Mouse (Mus musculus) E14TG2a.4 (cell line): ENCODE measurements around the gene Nabp1.
A peak's percentile ranks its signal among the peaks of the same experiment; 100 is the strongest.
"Not testable (repeated sequence)": the region's sequence is repeated elsewhere in the genome, so short reads cannot be mapped to it uniquely, and the experiment has no call there.

ENCODE experiments used
- H3K27me3 ChIP-seq: 2 replicates; pipeline ENCODE4 v1.6.1; 2014; ENCODE audit warnings: low read length, control low read depth; ENCODE audit not compliant: insufficient read depth
- H3K36me3 ChIP-seq: 2 replicates; pipeline ENCODE4 v1.6.1; 2014; ENCODE audit warnings: low read length, control low read depth; ENCODE audit not compliant: insufficient read depth
- H3K4me1 ChIP-seq: replicated peaks from 2 replicates; pipeline ENCODE4 v1.6.1; 2014; ENCODE audit warnings: low read depth, low read length, control low read depth
- H3K4me3 ChIP-seq: replicated peaks from 2 replicates; pipeline ENCODE4 v1.5.1; 2014; ENCODE audit warnings: mild to moderate bottlenecking, low read length
- H3K9me3 ChIP-seq: 2 replicates; pipeline ENCODE4 v1.6.1; 2014; ENCODE audit warnings: low read length, control low read depth
- CTCF ChIP-seq: conservative IDR thresholded peaks from 2 replicates; pipeline ENCODE4 v1.5.1; 2014; ENCODE audit warnings: low read length
- NANOG ChIP-seq: IDR thresholded peaks from 2 replicates; pipeline ENCODE4 v1.6.1; 2014; ENCODE audit warnings: borderline replicate concordance, low read length, mixed read lengths
- POU5F1 ChIP-seq: IDR thresholded peaks from 2 replicates; pipeline ENCODE4 v1.6.1; 2014; ENCODE audit warnings: low read length, borderline replicate concordance

Nabp1 gene

DNA sequence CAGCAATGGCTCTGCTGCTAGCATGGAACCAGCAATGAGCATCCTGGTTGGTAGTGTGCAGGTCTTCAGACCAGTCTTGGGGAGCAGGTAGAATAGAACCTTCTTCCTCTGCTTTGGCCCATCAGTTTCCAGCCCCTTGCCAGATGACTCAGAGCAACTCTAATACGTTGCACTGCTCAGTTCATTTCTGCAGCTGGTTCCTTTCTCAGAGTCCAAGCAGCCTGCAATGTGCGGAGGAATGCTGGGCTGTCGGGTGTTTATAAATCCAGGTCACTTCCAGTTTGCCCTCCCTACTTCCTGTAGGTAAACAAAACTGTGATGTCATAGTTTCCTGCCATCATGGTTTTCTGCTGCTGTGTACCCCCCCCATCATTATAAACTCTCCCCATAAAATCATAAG is 21.0 kb downstream of the Nabp1 start:
- Histone ChIP-seq H3K4me1 (peaks cover 5% of the 10 kb centered on the region), H3K36me3 (no peaks in the 10 kb centered on the region), H3K4me3 (no peak overlapping the region), H3K27me3 (0 out of 2 replicates have a peak, but pooled peaks cover 4% of the 10 kb centered on the region), H3K9me3 (no peaks in the 10 kb centered on the region)
- TF ChIP-seq POU5F1 (no peak), CTCF (no peak), NANOG (no peak)

DNA sequence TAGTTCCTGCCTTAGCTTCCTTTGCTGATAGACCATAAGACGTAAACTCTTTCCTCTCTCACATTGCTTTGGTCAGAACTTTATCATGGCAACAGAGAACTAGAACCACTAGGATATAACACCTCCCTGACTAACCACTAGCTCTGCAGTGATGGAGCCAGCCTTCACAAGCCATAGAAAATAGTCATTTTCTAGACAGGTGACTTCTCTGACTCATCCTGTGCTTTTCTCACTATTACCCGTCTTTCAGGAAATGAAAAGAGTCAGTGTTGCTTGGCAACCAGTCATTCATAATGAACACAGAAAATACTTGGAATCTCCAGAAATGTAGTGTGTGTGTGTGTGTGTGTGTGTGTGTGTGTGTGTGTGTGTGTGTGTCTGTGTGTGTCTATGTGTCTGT is 29.4 kb downstream of the Nabp1 start:
- TF ChIP-seq CTCF (no peak), NANOG (no peak), POU5F1 (no peak)
- Histone ChIP-seq H3K27me3 (no peaks in the 10 kb centered on the region), H3K4me3 (no peak overlapping the region), H3K9me3 (peaks cover 7% of the 10 kb centered on the region; the same call in 1 of the 2 replicates), H3K36me3 (no peaks in the 10 kb centered on the region), H3K4me1 (no peaks in the 10 kb centered on the region)

DNA sequence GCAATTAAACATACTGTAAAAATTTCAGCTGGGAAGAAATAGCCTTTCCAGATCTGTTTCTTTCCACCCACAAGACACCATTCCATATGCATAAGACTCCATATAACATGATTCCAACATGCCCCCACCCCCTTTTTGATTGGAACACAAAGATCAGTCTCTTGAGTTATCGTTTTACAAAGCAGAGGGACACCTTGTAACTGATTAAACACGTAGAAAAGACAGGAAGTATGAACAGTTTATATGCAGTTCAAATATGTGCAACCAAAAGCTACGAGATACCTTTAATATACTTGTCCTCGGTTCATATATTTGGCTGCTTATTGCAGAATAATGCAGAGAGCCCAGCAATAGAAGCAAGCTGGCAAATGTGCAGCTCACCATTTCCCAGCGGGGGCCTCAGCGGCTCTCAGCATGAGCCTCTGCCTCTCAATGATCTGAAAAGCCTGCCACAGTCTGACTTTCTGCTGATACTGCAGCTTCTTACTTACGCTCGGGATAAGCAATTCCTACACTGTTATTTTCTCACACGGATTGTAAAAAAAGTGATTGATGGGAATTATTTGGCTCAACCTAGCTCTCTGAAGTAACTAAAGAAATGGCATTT is 32.3 kb downstream of the Nabp1 start:
- Histone ChIP-seq H3K36me3 (no peaks in the 10 kb centered on the region), H3K9me3 (no peaks in the 10 kb centered on the region), H3K4me1 (no peaks in the 10 kb centered on the region), H3K27me3 (no peaks in the 10 kb centered on the region), H3K4me3 (no peak overlapping the region)
- TF ChIP-seq POU5F1 = no peak
- no peak for TF ChIP-seq NANOG
- no peak for TF ChIP-seq CTCF

DNA sequence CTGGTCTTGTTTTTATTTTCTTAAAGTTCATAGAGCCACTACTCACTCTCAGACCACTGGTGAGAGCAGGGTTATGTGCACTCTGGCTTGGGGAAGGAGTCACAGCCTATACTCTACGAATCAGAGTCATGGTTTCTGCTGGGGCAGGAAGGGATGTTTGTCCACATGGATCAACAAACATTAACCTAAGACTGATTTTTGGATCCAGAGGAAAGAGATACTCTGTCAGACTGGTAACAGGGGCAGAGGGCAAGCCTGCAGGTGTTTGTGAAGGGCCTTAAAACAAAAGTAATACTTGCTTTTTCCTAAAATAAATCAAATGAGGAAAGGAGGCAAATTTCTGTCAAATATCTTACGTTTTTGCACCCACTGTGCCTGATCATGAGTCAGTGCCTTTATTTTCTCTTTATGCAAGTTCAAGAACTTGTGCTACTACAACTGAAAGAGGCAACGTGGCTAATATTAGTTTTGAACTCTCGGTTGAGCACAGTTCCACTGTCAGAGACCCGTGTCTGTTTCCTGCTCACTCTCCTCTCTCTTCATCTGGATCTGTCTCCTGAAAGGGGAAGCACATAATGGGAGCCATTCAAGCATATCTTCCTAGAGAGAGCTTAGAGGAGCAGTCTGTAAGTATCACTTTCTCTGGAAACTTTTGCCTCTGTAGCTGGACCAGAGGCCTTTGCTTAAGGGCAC is 32.9 kb downstream of the Nabp1 start:
- Histone ChIP-seq H3K4me3 (no peak overlapping the region), H3K4me1 (no peaks in the 10 kb centered on the region)

DNA sequence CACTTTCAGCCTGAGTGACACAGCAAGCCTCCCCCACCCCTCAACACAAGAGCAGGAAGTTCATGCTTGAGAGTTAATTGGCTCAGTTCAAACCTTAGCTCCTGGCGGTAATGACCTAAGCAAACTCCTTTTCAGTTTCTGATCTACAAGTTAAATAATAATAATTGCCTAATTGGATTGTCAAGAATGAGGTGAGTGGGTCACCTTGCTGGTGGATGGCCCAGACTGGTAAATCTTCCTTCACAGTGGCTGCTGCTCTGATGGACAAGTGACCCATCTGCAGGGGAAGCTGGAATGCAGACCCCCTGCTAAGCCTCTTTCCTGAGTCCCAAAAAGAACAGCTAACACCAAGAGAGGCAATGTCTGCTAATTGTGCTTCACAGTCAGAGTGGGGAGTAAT is 48.5 kb downstream of the Nabp1 start:
- Histone ChIP-seq H3K4me1 (peaks cover 13% of the 10 kb centered on the region), H3K9me3 (peaks cover 3% of the 10 kb centered on the region; the same call in 1 of the 2 replicates), H3K4me3 (no peak overlapping the region), H3K36me3 (no peaks in the 10 kb centered on the region), H3K27me3 (no peaks in the 10 kb centered on the region)
- TF ChIP-seq POU5F1 (no peak), CTCF (no peak), NANOG (peak; percentile 68; the same call in 1 of the 2 replicates)

More for the DNA sequence above, 32.9 kb downstream of the Nabp1 start:
- no peak for TF ChIP-seq POU5F1
- no peak for TF ChIP-seq NANOG
- TF ChIP-seq CTCF = no peak
- Histone ChIP-seq H3K9me3 (no peaks in the 10 kb centered on the region), H3K27me3 (no peaks in the 10 kb centered on the region), H3K36me3 (no peaks in the 10 kb centered on the region)

DNA sequence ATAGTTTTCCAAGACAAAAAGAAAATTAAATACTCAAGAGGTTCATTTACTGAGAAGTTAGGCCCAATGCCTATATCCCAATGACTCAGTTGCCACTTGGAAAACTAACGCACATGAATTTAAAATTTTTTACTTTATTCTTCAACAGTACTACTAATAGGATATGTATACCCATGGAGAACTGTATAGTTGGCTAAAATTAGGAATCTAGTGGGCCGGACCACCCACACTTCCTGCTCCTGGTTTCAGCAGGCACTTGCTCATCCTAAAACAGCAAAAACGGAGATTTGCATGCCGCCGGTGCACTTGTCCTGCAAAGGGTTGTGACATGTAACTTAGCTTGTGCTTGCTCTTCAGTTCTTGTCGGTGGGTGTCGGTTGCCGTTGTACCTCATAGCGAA is 51.9 kb downstream of the Nabp1 start:
- Histone ChIP-seq H3K27me3 (no peaks in the 10 kb centered on the region), H3K4me3 (no peak overlapping the region), H3K36me3 (no peaks in the 10 kb centered on the region), H3K4me1 (peaks cover 13% of the 10 kb centered on the region), H3K9me3 (peaks cover 3% of the 10 kb centered on the region; the same call in 1 of the 2 replicates)
- TF ChIP-seq NANOG (no peak), CTCF (no peak), POU5F1 (no peak)

DNA sequence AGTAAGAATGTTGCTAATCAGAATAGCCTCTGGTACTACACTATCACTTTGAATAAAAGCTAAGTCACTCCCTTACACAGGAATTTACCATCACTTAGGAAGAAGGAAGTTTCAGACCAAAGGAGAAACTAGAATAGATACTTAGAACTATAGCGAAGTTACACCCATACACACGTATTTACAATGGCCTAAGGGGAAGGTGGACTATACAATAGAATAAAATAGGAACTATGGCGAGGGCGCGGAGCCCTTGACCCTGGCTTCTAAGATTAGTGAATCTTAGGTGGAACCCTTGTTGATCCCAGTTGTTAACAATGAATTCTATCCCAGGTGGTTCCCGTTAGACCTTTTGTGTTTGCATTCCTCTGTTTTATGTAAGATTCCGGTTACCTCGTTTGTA is 57.2 kb downstream of the Nabp1 start:
- H3K4me1 ChIP-seq, H3K4me3 ChIP-seq, H3K9me3 ChIP-seq, H3K27me3 ChIP-seq, H3K36me3 ChIP-seq: not testable (repeated sequence)

DNA sequence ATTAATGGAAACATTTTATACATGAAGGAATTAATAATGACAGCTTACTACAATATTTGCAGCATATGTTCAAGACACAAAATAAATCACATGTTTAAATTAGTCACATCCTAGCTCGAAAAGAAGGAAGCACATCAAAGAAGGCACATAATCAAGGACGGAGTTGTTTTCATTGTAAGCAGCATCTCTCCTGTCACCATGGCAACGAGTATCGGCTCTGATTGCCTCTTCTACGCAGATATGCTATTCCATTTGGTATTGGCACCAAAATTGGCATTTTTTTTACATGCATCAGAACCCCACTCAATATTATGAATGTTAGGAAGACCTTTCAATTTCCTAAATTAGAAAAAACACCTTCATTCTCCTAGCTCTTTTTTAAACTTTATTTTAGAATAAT is 59.5 kb downstream of the Nabp1 start:
- Histone ChIP-seq H3K9me3 (no peaks in the 10 kb centered on the region; the same call in 1 of the 2 replicates), H3K36me3 (no peaks in the 10 kb centered on the region), H3K4me1 (peaks cover 3% of the 10 kb centered on the region), H3K4me3 (no peak overlapping the region), H3K27me3 (no peaks in the 10 kb centered on the region)
- TF ChIP-seq CTCF (no peak), POU5F1 (no peak), NANOG (no peak)
